Mouse (Mus musculus) embryonic facial prominence, embryonic 15.5 days (tissue): ENCODE data around the gene Taf4. TPM values are rescaled to one million over a fixed set of nuclear protein-coding genes. Genes with fewer than 3 reads are reported as not detected.

ENCODE experiments used
- ATAC-seq: fragments of 200-750 bp; cut with Nextera tagmentation; 2 replicates; pipeline ENCODE4 v1.8.0; 2017; ENCODE audit warnings: low read depth, moderate TSS enrichment; ENCODE audit not compliant: insufficient number of reproducible peaks, low FRiP score, low TSS enrichment
- H3K27ac ChIP-seq: fragments of 300-500 bp; sonication (generic); replicated peaks from 2 replicates; pipeline ENCODE4 v1.5.1; 2015; ENCODE audit warnings: mild to moderate bottlenecking, inconsistent platforms
- H3K27me3 ChIP-seq: fragments of 300-500 bp; sonication (generic); 2 replicates; pipeline ENCODE4 v1.6.1; 2015; ENCODE audit warnings: inconsistent platforms
- H3K36me3 ChIP-seq: fragments of 300-500 bp; sonication (generic); 2 replicates; pipeline ENCODE4 v1.6.1; 2015; ENCODE audit warnings: mild to moderate bottlenecking, inconsistent platforms
- H3K4me1 ChIP-seq: fragments of 300-500 bp; sonication (generic); 2 replicates; pipeline ENCODE4 v1.6.1; 2015; ENCODE audit warnings: inconsistent platforms
- H3K4me2 ChIP-seq: fragments of 300-500 bp; sonication (generic); replicated peaks from 2 replicates; pipeline ENCODE4 v1.6.1; 2015; ENCODE audit warnings: mild to moderate bottlenecking, inconsistent platforms
- H3K4me3 ChIP-seq: fragments of 300-500 bp; sonication (generic); replicated peaks from 2 replicates; pipeline ENCODE4 v1.5.1; 2015; ENCODE audit warnings: mild to moderate bottlenecking, inconsistent platforms
- H3K9ac ChIP-seq: fragments of 300-500 bp; sonication (generic); 2 replicates; pipeline ENCODE4 v1.6.1; 2015; ENCODE audit warnings: inconsistent platforms
- H3K9me3 ChIP-seq: fragments of 300-500 bp; sonication (generic); replicated peaks from 2 replicates; pipeline ENCODE4 v1.6.1; 2016; ENCODE audit warnings: inconsistent platforms
- WGBS: fragments of 180-500 bp; shearing (Covaris S2); methylation state at CpG from one replicate; pipeline ENCODE4 v1.1.7; 2015; 5-methylcytosine and 5-hydroxymethylcytosine counted together
- polyA plus RNA-seq: library from polyadenylated mRNA; unstranded; fragments of >200 nt; fragmentation: Nextera tagmentation; extraction: Ambion mirVana; gene quantifications from 2 replicates; pipeline ENCODE4 v1.2.1, GENCODE M21; 2015

The Taf4 gene
- 2.9 and 3.6 TPM in 2 replicates for polyA plus RNA-seq

DNA sequence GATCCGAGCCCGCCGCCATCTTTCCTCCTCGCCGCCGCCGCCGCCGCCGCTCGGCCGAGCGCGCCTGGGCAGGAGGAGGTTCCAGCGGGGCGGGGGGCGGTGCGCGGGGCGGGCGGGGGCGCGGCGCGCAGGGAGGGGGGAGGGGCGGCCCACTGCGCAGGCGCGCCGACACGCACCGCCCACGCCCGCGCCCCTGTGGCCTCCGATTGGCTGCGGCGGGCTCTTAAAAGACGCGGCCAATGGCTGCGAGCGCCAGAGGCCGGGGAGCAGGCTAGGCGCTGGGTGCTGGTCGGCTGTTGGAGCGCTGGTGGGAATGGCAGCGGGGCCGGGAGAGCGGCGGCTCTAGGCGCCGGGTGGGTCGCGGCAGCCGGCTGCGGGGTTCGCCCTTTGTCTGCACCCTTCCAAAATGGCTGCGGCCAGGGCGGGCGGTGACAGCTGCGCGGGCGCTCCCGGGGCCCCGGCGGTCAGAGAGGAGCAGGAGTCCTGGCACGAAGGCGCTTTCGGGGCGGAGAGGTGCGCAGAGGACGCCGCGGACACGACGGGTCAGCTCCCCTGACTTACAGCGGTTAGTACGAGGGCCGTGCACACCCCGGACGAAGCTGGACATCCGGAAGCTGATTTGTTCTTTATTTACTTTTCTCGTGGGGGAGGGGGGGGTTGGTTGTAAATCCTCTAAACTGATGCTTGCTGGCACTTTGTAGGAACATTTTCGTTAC is at the start of gene Taf4:
Taf4 (minus strand) TSS at position 19 of the 716 bp plus-strand sequence.
- under 1% methylated on average over 52 of the region's 84 CpGs for WGBS
- Histone ChIP-seq H3K27me3 (no peaks in the 10 kb centered on the region), H3K4me3 (peak within 1 kb of the TSS; percentile 91), H3K9ac (peak within 1 kb of the TSS; percentile 89), H3K27ac (peak within 1 kb of the TSS; percentile 97), H3K9me3 (no peaks in the 10 kb centered on the region), H3K36me3 (no peaks in the 10 kb centered on the region), H3K4me2 (peak within 1 kb of the TSS; percentile 98), H3K4me1 (peaks cover 29% of the 10 kb centered on the region)
- peak; percentile 92 for ATAC-seq

DNA sequence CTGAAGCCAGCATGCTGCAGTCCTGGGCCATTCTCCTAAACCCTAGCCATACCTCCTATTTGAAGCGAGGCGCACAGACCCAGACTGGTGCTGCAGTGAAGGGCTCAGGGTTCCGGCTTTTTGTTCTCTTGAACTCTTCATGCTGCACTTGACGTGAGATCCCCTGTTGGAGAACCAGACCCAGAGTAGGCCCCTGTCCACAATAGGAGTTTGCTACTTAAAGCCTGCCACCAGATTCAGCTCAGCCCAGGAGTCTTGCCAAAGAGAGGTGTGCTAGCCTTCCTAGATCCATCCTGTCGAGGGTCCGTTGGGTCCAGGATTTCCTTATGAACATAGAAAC is 49.4 kb upstream of the Taf4 start:
- peaks cover 33% of the 10 kb centered on the region for H3K4me1 ChIP-seq
- WGBS, result 4% methylated on average over 6 of the region's 6 CpGs
- H3K4me2 ChIP-seq, result peak overlapping the region; percentile 76
- H3K9ac ChIP-seq, result peak overlapping the region; percentile 89
- no peak for ATAC-seq
- peaks cover 29% of the 10 kb centered on the region for H3K36me3 ChIP-seq
- H3K27ac ChIP-seq, result no peak overlapping the region
- H3K9me3 ChIP-seq, result no peaks in the 10 kb centered on the region
- H3K27me3 ChIP-seq, result peaks cover 15% of the 10 kb centered on the region
- H3K4me3 ChIP-seq, result peak overlapping the region; percentile 95

DNA sequence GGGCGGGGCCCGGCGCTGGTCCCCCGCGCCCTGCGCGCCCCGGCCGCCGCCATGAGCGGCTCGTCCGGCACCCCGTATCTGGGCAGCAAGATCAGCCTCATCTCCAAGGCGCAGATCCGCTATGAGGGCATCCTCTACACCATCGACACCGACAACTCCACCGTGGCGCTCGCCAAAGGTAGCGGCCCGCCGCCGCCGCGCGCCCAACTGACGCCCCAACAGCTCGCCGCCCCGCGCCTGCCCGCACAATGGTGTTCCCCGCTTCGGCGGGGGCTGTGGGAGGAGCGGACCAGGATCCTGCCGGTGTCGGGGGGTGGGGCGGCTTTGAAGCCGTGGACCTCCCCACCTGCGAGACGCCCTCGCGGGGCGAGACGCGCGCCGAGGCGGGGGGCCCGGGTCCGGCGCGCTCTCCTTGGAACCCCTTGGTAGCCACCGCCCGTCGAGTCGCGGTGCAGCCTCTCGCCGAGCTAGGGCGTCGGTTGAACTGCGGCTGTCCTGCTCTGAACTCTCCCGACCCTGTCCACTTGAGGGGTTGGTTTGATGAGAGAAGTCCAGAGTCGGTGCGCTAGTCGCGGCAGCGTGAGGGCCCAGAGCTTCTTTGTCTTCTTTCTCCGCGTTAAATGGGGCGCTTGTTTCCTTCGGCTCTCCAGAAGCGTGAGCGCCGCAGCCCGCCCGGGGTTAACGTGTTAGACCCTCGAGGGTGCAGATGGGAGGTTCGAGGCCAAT is 48.9 kb upstream of the Taf4 start:
- Histone ChIP-seq H3K27me3 (peaks cover 15% of the 10 kb centered on the region), H3K9ac (peak overlapping the region; percentile 89), H3K9me3 (no peaks in the 10 kb centered on the region), H3K4me3 (peak overlapping the region; percentile 95), H3K4me1 (peaks cover 33% of the 10 kb centered on the region), H3K27ac (peak overlapping the region; percentile 91), H3K4me2 (peak overlapping the region; percentile 76), H3K36me3 (peaks cover 24% of the 10 kb centered on the region)
- WGBS, result under 1% methylated on average over 83 of the region's 84 CpGs
- peak; percentile 0; the same call in 1 of the 2 replicates for ATAC-seq

DNA sequence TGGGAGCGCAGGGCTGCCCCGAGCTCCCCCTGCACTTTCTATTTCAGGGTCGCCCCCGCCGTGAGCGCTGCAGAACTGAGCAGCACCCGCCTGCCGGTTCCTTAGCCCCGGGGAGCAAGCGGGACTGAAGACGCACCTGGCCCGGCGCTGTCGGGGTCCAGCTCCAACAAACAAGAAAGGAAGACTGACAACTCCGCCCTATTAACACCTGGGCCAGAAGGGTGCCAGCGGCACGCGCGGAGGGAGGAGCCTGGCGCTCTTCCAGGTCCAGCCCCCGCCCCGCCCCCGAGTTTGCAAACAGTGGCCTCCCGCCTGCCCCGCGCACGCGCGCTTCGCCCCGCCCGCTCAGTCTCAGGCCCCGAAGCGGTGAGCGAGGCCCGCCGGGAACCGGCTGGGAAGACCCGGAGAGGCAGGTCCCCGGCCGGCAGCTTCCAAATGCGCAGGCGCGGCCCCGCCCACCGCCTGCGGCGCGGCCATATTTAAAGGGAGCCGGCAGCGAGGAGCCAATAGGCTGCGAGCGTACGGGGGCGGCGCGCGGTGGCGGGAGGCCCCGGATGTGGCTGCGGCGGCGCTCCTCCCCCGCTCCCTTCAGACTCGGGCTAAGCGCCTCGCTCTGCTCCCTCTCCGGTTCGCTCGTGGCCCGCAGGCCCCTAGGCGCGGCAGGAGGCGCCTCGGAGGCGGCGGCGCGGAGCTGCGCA is 48.1 kb upstream of the Taf4 start, which contains the start of gene Lsm14b:
Lsm14b (plus strand) TSS at position 587 of the 698 bp plus-strand sequence.
- H3K4me1 ChIP-seq, result peaks cover 33% of the 10 kb centered on the region

DNA sequence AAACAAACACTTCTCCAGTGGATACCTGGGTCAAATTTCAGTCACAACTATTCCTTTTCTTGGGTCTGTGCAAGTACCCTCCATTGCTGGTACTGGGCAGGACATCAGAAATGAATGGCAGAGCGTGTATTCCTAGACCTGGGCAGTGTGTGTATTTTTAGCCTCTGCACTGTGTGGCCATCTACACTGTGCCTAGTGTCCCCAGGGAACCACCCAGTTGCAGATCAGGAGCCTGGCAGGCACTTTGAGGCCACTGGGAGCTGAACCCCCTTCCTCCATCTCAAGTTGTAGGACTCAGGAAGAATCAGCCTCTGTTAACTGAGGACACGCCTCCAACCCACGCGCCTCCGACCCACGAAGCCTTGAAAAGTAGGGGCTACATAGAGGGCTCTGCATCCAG is 46.3 kb upstream of the Taf4 start:
- H3K9ac ChIP-seq, result no peak overlapping the region
- no peaks in the 10 kb centered on the region for H3K36me3 ChIP-seq
- 63% methylated on average over 6 of the region's 6 CpGs for WGBS
- ATAC-seq, result no peak
- H3K4me2 ChIP-seq, result no peak overlapping the region
- no peak overlapping the region for H3K27ac ChIP-seq
- H3K4me1 ChIP-seq, result peaks cover 31% of the 10 kb centered on the region
- peaks cover 15% of the 10 kb centered on the region for H3K27me3 ChIP-seq
- no peak overlapping the region for H3K4me3 ChIP-seq
- H3K9me3 ChIP-seq, result no peaks in the 10 kb centered on the region

More for the DNA sequence above, 48.1 kb upstream of the Taf4 start, which contains the start of gene Lsm14b:
- peak within 1 kb of the TSS; percentile 89 for H3K9ac ChIP-seq
- peak within 1 kb of the TSS; percentile 95 for H3K4me3 ChIP-seq
- H3K4me2 ChIP-seq, result peak within 1 kb of the TSS; percentile 76
- H3K36me3 ChIP-seq, result peaks cover 17% of the 10 kb centered on the region
- peaks cover 15% of the 10 kb centered on the region for H3K27me3 ChIP-seq
- WGBS, result under 1% methylated on average over 65 of the region's 80 CpGs
- no peaks in the 10 kb centered on the region for H3K9me3 ChIP-seq
- H3K27ac ChIP-seq, result peak within 1 kb of the TSS; percentile 91
- ATAC-seq, result peak; percentile 95

DNA sequence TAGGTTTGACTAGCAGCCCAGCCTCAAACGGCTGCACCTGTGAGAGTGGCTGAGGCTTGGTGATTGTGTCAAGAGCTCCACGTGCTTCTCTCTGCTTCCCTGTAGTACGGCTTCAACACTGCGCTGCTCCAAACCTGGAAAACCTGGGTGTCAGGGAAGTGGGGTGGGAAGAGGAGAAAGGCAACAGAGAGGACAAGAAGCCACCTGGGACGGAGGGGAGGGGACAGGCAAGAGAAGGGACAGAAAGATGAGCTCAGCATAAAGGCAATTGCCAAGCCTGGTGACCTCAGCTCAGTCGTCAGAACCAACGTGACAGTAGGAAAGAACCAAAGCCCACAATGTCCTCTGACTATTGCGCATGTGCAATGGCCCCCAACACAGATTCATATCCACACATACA is 44.5 kb upstream of the Taf4 start:
- Histone ChIP-seq H3K27ac (no peak overlapping the region), H3K9ac (no peak overlapping the region), H3K27me3 (peaks cover 15% of the 10 kb centered on the region), H3K36me3 (no peaks in the 10 kb centered on the region), H3K4me3 (no peak overlapping the region), H3K4me2 (no peak overlapping the region), H3K9me3 (no peaks in the 10 kb centered on the region), H3K4me1 (peaks cover 14% of the 10 kb centered on the region)
- no peak for ATAC-seq
- WGBS, result 79% methylated on average over 8 of the region's 8 CpGs

DNA sequence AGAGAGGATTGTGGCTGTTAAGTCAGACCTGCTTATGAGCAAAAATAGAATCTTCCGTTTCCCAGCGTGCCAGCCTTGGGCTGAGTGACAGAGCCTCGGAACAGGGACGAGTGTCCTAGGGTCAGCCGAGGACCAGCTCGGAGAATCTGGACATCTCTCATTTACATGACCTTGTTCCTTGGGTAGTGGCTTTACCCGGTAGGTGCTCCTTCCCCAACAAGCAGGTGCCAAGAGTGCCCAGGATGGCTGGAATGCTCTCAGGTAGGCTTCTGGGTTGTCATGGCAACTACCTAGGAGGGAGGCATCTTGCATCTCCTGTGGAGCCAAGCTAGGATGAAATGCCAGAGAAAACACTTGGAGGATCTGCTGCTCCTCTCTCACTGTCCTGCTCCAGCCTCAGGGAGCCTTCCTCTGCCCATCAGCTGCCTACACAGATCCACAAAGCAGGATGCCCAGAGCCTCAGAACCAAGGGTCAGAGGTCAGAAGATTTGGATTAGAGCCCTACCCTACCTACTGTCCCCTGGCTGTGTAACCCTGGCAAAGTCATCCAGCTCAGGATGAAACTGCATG is 43.7 kb upstream of the Taf4 start:
- H3K27ac ChIP-seq, result no peak overlapping the region
- ATAC-seq, result no peak
- H3K4me1 ChIP-seq, result peaks cover 10% of the 10 kb centered on the region
- H3K4me3 ChIP-seq, result no peak overlapping the region
- no peak overlapping the region for H3K9ac ChIP-seq
- H3K9me3 ChIP-seq, result no peaks in the 10 kb centered on the region
- H3K36me3 ChIP-seq, result no peaks in the 10 kb centered on the region
- H3K4me2 ChIP-seq, result no peak overlapping the region
- 80% methylated on average over 7 of the region's 7 CpGs for WGBS
- peaks cover 15% of the 10 kb centered on the region for H3K27me3 ChIP-seq

DNA sequence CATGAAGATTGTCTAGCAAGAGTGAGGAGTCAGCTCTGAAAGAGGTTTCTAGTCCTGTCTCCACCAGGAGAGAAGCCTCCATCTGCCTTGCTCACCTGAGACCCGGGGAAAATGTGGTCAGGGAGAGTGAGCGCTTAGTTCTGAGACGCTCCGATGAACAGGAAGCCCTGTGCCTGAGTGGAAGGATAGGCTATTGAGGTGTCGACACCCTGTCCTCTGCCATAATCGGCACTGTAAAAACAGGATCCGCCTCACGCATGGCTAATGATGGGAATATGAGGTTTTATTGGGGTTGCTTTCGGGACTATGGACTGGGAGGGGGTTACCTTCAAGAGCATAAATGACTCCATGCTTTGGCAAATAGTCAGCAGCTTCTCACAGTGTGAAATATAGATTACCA is 42.1 kb upstream of the Taf4 start:
- Histone ChIP-seq H3K27me3 (peaks cover 15% of the 10 kb centered on the region), H3K36me3 (no peaks in the 10 kb centered on the region), H3K4me3 (no peak overlapping the region), H3K4me2 (no peak overlapping the region), H3K27ac (no peak overlapping the region), H3K9ac (no peak overlapping the region), H3K9me3 (no peaks in the 10 kb centered on the region), H3K4me1 (peaks cover 7% of the 10 kb centered on the region; the same call in 1 of the 2 replicates)
- 79% methylated on average over 9 of the region's 9 CpGs for WGBS
- no peak for ATAC-seq

DNA sequence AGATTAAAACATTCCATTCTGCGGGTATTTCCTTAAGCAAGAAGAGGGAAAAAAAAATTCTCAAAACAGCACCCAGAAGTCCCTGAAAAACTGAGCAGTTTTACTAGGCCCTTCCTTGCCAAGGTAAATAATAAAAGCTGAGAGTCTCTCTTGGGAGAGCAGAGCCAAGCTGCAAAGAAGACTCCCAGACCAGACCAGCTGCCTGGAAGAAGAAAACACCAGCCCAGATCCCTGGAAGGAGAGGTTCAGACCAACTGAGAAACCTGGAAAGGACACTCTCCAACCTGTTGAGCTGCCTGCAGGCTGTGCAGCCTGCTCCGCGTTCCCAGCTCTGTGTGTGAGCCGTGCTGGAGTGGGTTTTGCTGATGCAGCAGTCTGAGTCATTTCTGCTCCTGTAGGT is 41.2 kb upstream of the Taf4 start:
- Histone ChIP-seq H3K36me3 (no peaks in the 10 kb centered on the region), H3K4me1 (peaks cover 7% of the 10 kb centered on the region; the same call in 1 of the 2 replicates), H3K9ac (no peak overlapping the region), H3K27ac (no peak overlapping the region), H3K4me3 (no peak overlapping the region), H3K9me3 (no peaks in the 10 kb centered on the region), H3K27me3 (peaks cover 12% of the 10 kb centered on the region), H3K4me2 (no peak overlapping the region)
- no peak for ATAC-seq
- WGBS, result 39% methylated on average over 4 of the region's 4 CpGs

DNA sequence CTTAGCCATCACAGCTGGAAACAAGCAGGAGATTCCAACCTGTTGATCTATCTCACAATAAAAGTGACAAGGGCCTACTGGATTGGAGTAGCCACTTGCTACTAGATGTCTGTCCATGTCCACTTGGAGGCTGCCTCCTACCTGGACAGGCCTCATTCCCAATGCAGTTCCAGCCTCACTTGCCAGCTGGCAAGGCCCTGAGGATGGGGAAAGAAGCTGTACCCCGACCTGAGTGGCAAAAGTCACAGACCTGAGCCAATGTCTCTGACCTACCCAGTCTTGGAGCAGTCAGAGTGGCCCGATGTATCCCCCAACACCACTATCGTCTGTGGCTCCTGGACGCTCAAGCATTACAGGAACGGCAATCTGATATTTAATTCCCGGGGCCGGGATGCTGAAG is 37.2 kb upstream of the Taf4 start:
- Histone ChIP-seq H3K27ac (no peak overlapping the region), H3K36me3 (no peaks in the 10 kb centered on the region), H3K9ac (no peak overlapping the region), H3K4me1 (peaks cover 7% of the 10 kb centered on the region; the same call in 1 of the 2 replicates), H3K9me3 (no peaks in the 10 kb centered on the region), H3K27me3 (no peaks in the 10 kb centered on the region), H3K4me3 (no peak overlapping the region), H3K4me2 (no peak overlapping the region)
- ATAC-seq, result no peak
- WGBS, result 87% methylated on average over 7 of the region's 7 CpGs

DNA sequence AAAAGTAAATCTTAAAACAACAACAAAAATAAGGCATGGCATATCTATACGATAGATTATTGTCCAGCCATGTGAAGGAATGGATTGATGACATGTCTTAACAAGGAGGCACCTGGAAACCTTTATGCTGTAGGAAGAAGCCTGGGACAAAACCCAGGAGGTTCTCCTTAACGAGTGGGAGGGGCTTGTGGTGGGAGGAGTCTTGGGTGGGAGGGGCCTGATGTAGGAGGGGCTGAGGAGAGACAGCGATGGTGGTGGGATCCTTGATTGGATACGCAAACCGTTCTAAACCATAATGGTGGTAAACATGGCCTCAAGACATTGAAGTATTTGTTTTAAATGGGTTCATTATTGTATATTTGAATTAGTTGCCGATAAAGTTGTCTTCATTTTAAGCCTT is 34.9 kb upstream of the Taf4 start:
- no peak for ATAC-seq
- Histone ChIP-seq H3K36me3 (no peaks in the 10 kb centered on the region), H3K9me3 (no peaks in the 10 kb centered on the region), H3K4me1 (no peaks in the 10 kb centered on the region), H3K4me2 (no peak overlapping the region), H3K27ac (no peak overlapping the region), H3K9ac (no peak overlapping the region), H3K27me3 (no peaks in the 10 kb centered on the region), H3K4me3 (no peak overlapping the region)
- WGBS, result 79% methylated on average over 6 of the region's 6 CpGs
